Mouse (Mus musculus) left cerebral cortex, adult 2 months (tissue): Measurements from ENCODE around the gene Tecpr2. TPM values are rescaled to one million over a fixed set of nuclear protein-coding genes. Genes with fewer than 3 reads are reported as not detected.

ENCODE experiments used
- DNase-seq, 2 experiments: peaks; one replicate each; pipeline ENCODE4 v3.0.0; 2021 to 2022; ENCODE audit warnings: low spot score in 2 of 2, mixed read lengths in 1 of 2; ENCODE audit errors: extremely low spot score in 1 of 2
- H3K27ac ChIP-seq: fragments of 200-600 bp; 2 replicates; pipeline ENCODE4 v1.8.1; 2022
- H3K4me3 ChIP-seq: fragments of 200-600 bp; 2 replicates; pipeline ENCODE4 v1.8.1; 2022
- CTCF ChIP-seq: fragments of 200-600 bp; IDR thresholded peaks from 2 replicates; pipeline ENCODE4 v1.8.1; 2022; ENCODE audit warnings: antibody characterized with exemption, mild to moderate bottlenecking, moderate library complexity
- intact Hi-C: fragments of 180-260 bp; cut with DNase I; formaldehyde crosslinking; loops from one replicate; pipeline ENCODE4 v1.15.1; 2025
- total RNA-seq, 2 experiments: library from RNA; stranded (reverse); gene quantifications; 2 replicates each; pipeline ENCODE4 v1.2.3; 2021

Gene Tecpr2
- total RNA-seq, 2 experiments from 2014 or later, result 46.7 to 50.0 TPM

GRCm38 (mm10) chr12:110985141-110985540, 96.1 kb downstream of the Tecpr2 start:
- no peak for DNase-seq
- TF ChIP-seq CTCF, result no peak
- Histone ChIP-seq H3K4me3 (no peak overlapping the region), H3K27ac (no peak overlapping the region)
- intact Hi-C loops, result no loop called here

GRCm38 (mm10) chr12:110986536-110987425, 97.7 kb downstream of the Tecpr2 start:
- intact Hi-C loops, result no loop called here

GRCm38 (mm10) chr12:110989409-110989808, 100.3 kb downstream of the Tecpr2 start:
- DNase-seq, result no peak
- Histone ChIP-seq H3K27ac (no peak overlapping the region), H3K4me3 (no peak overlapping the region)
- TF ChIP-seq CTCF, result no peak
- intact Hi-C loops, result no loop called here

More at GRCm38 (mm10) chr12:110986536-110987425, 97.7 kb downstream of the Tecpr2 start:
- DNase-seq, result no peak
- no peak for TF ChIP-seq CTCF
- no peak overlapping the region for H3K4me3 ChIP-seq
- H3K27ac ChIP-seq, result no peak overlapping the region

- Histone ChIP-seq H3K27ac (no peak overlapping the region), H3K4me3 (no peak overlapping the region)
- intact Hi-C loops, result loop anchor here (5.0 kb wide), 2 partner anchors 47 to 143 kb away; partner anchors contain the start of gene Rcor1
- no peak for DNase-seq
- TF ChIP-seq CTCF, result no peak
Measured at GRCm38 (mm10) chr12:110990500-110990899, 101.4 kb downstream of the Tecpr2 start.

GRCm38 (mm10) chr12:110991361-110992127, 102.5 kb downstream of the Tecpr2 start:
- intact Hi-C loops, result loop anchor here (1.0 to 5.0 kb wide), 3 partner anchors 46 to 144 kb away; partner anchors contain the start of gene Rcor1
- H3K27ac ChIP-seq, result 0 out of 2 replicates have a peak overlapping the region, but pooled peaks have one; percentile 21
- peak overlapping the region; percentile 51 for H3K4me3 ChIP-seq
- peak; percentile 53 for TF ChIP-seq CTCF
- DNase-seq, result peak; percentile 33 to 46

- TF ChIP-seq CTCF, result peak; percentile 87
Measured at GRCm38 (mm10) chr12:110992128-110992553, 103.1 kb downstream of the Tecpr2 start.

GRCm38 (mm10) chr12:110992771-110993170, 103.7 kb downstream of the Tecpr2 start:
- no peak for DNase-seq
- Histone ChIP-seq H3K4me3 (no peak overlapping the region), H3K27ac (no peak overlapping the region)
- intact Hi-C loops, result loop anchor here (1.0 to 5.0 kb wide), 3 partner anchors 45 to 145 kb away; partner anchors contain the start of gene Rcor1
- no peak for TF ChIP-seq CTCF

More at GRCm38 (mm10) chr12:110992128-110992553, 103.1 kb downstream of the Tecpr2 start:
- intact Hi-C loops, result loop anchor here (1.0 to 5.0 kb wide), 3 partner anchors 45 to 145 kb away; partner anchors contain the start of gene Rcor1
- peak overlapping the region; percentile 51 for H3K4me3 ChIP-seq
- peak; percentile 85 to 86 for DNase-seq
- 0 out of 2 replicates have a peak overlapping the region, but pooled peaks have one; percentile 21 for H3K27ac ChIP-seq

- Histone ChIP-seq H3K4me3 (no peak overlapping the region), H3K27ac (no peak overlapping the region)
- no peak for DNase-seq
- no peak for TF ChIP-seq CTCF
- intact Hi-C loops, result loop anchor here (5.0 kb wide), 2 partner anchors 44 to 146 kb away; partner anchors contain the start of gene Rcor1
Measured at GRCm38 (mm10) chr12:110993226-110993625, 104.2 kb downstream of the Tecpr2 start.

- DNase-seq, result no peak
- Histone ChIP-seq H3K4me3 (no peak overlapping the region), H3K27ac (no peak overlapping the region)
- intact Hi-C loops, result loop anchor here (5.0 kb wide), 2 partner anchors 43 to 147 kb away; partner anchors contain the start of gene Rcor1
- TF ChIP-seq CTCF, result no peak
Measured at GRCm38 (mm10) chr12:110994666-110995065, 105.6 kb downstream of the Tecpr2 start.

- intact Hi-C loops, result no loop called here
- no peak for DNase-seq
Measured at GRCm38 (mm10) chr12:110998092-110998491, 109.0 kb downstream of the Tecpr2 start.

GRCm38 (mm10) chr12:110999820-111000219, 110.8 kb downstream of the Tecpr2 start:
- TF ChIP-seq CTCF, result no peak
- H3K27ac ChIP-seq, result no peak overlapping the region
- no peak for DNase-seq
- intact Hi-C loops, result no loop called here
- H3K4me3 ChIP-seq, result no peak overlapping the region

More at GRCm38 (mm10) chr12:110998092-110998491, 109.0 kb downstream of the Tecpr2 start:
- TF ChIP-seq CTCF, result no peak
- no peak overlapping the region for H3K4me3 ChIP-seq
- no peak overlapping the region for H3K27ac ChIP-seq
